Mouse (Mus musculus) thymus, adult 2 months (tissue): ENCODE data around the gene Usp54.
A peak's percentile ranks its signal among the peaks of the same experiment; 100 is the strongest.

Experiments used
- CTCF ChIP-seq: fragments of 200-500 bp; IDR thresholded peaks from 2 replicates; pipeline ENCODE4 v1.5.1; 2012; ENCODE audit warnings: mild to moderate bottlenecking, control low read depth, low read length, moderate library complexity, borderline replicate concordance; ENCODE audit not compliant: control insufficient read depth, poor library complexity, insufficient read depth; ENCODE audit errors: extremely low read depth
- POLR2A ChIP-seq: fragments of 200-500 bp; IDR thresholded peaks from 2 replicates; pipeline ENCODE4 v1.6.1; 2012; ENCODE audit warnings: mild to moderate bottlenecking, low read length, control low read depth, moderate library complexity; ENCODE audit not compliant: control insufficient read depth, poor library complexity, insufficient read depth; ENCODE audit errors: extremely low read depth

GRCm38 (mm10) chr14:20674064-20674833 lies 33.4 kb upstream of the Usp54 start, which contains the start of gene Sec24c:
- 0 out of 2 replicates have a peak, but pooled peaks have one; percentile 31 for TF ChIP-seq CTCF
- 0 out of 2 replicates have a peak, but pooled peaks have one; percentile 55 for TF ChIP-seq POLR2A
